Mouse (Mus musculus) stomach, postnatal 0 days (tissue): Measurements from ENCODE around the gene Bcar3. TPM values are rescaled to one million over a fixed set of nuclear protein-coding genes. Genes with fewer than 3 reads are reported as not detected.

Source experiments
- ATAC-seq: fragments of 200-750 bp; cut with Nextera tagmentation; 2 replicates; pipeline ENCODE4 v1.8.0; 2017; ENCODE audit not compliant: low FRiP score, low TSS enrichment
- DNase-seq: peaks from one replicate; pipeline ENCODE4 v3.0.0-alpha.2; 2016; ENCODE audit warnings: low spot score
- H3K27ac ChIP-seq: fragments of 300-500 bp; sonication (generic); replicated peaks from 2 replicates; pipeline ENCODE4 v1.5.1; 2014; ENCODE audit warnings: mild to moderate bottlenecking, control low read depth
- H3K27me3 ChIP-seq: fragments of 300-500 bp; sonication (generic); 2 replicates; pipeline ENCODE4 v1.6.1; 2014; ENCODE audit warnings: low read length; ENCODE audit not compliant: control insufficient read depth, insufficient read depth
- H3K36me3 ChIP-seq: fragments of 300-500 bp; sonication (generic); 2 replicates; pipeline ENCODE4 v1.6.1; 2014; ENCODE audit warnings: low read length, mixed read lengths; ENCODE audit not compliant: control insufficient read depth, insufficient read depth
- H3K4me1 ChIP-seq: fragments of 300-500 bp; sonication (generic); replicated peaks from 2 replicates; pipeline ENCODE4 v1.6.1; 2014; ENCODE audit warnings: antibody characterized with exemption; ENCODE audit not compliant: control insufficient read depth, insufficient read depth
- H3K4me2 ChIP-seq: fragments of 300-500 bp; sonication (generic); replicated peaks from 2 replicates; pipeline ENCODE4 v1.6.1; 2014; ENCODE audit warnings: low read depth, mild to moderate bottlenecking, control low read depth, moderate library complexity
- H3K4me3 ChIP-seq: fragments of 300-500 bp; sonication (generic); 2 replicates; pipeline ENCODE4 v1.5.1; 2014; ENCODE audit warnings: low read depth, low read length, control low read depth
- H3K9ac ChIP-seq: fragments of 300-500 bp; sonication (generic); 2 replicates; pipeline ENCODE4 v1.6.1; 2014; ENCODE audit warnings: mild to moderate bottlenecking, low read length, control low read depth, mixed read lengths
- H3K9me3 ChIP-seq: fragments of 300-500 bp; sonication (generic); 2 replicates; pipeline ENCODE4 v1.6.1; 2016; ENCODE audit warnings: low read length; ENCODE audit not compliant: control insufficient read depth
- CTCF ChIP-seq: IDR thresholded peaks from 2 replicates; pipeline ENCODE4 v1.5.1; 2016; ENCODE audit warnings: antibody characterized with exemption, low read depth, mild to moderate bottlenecking, moderate library complexity
- EP300 ChIP-seq: optimal IDR thresholded peaks from 2 replicates; pipeline ENCODE3; 2016; ENCODE audit warnings: antibody characterized with exemption
- WGBS: fragments of 180-500 bp; shearing (Covaris S2); extraction: QIAGEN DNeasy Blood & Tissue Kit; methylation state at CpG from one replicate; pipeline ENCODE4 v1.1.7; 2014; 5-methylcytosine and 5-hydroxymethylcytosine counted together
- polyA plus RNA-seq: library from polyadenylated mRNA; unstranded; fragments of >200 nt; fragmentation: Nextera tagmentation; extraction: Ambion mirVana; gene quantifications from 2 replicates; pipeline ENCODE4 v1.2.1, GENCODE M21; 2015

The Bcar3 gene
- polyA plus RNA-seq, 1 experiment from 2014 or later: 12.6 TPM

- Histone ChIP-seq H3K9ac (no peak overlapping the region), H3K4me1 (no peaks in the 10 kb centered on the region), H3K27me3 (no peaks in the 10 kb centered on the region), H3K36me3 (no peaks in the 10 kb centered on the region), H3K27ac (no peak overlapping the region), H3K9me3 (no peaks in the 10 kb centered on the region), H3K4me3 (no peak overlapping the region), H3K4me2 (no peak overlapping the region)
- 65% methylated on average over 7 of the region's 7 CpGs for WGBS
- TF ChIP-seq CTCF (no peak), EP300 (no peak)
- no peak for ATAC-seq
- DNase-seq: no peak
These were observed 127.9 kb downstream of the Bcar3 start for GRCm38 (mm10) chr3:122421802-122422201.

- 70% methylated on average over 7 of the region's 7 CpGs for WGBS
These were observed 128.3 kb downstream of the Bcar3 start for GRCm38 (mm10) chr3:122422276-122422675.

GRCm38 (mm10) chr3:122423643-122424042, 129.7 kb downstream of the Bcar3 start:
- no peak for ATAC-seq
- no peak for DNase-seq
- Histone ChIP-seq H3K4me1 (no peaks in the 10 kb centered on the region), H3K4me2 (no peak overlapping the region), H3K9ac (no peak overlapping the region), H3K27me3 (no peaks in the 10 kb centered on the region), H3K36me3 (no peaks in the 10 kb centered on the region), H3K9me3 (no peaks in the 10 kb centered on the region), H3K27ac (no peak overlapping the region), H3K4me3 (no peak overlapping the region)
- TF ChIP-seq EP300: no peak
- no peak for TF ChIP-seq CTCF
- 90% methylated on average over 7 of the region's 7 CpGs for WGBS

More at GRCm38 (mm10) chr3:122422276-122422675, 128.3 kb downstream of the Bcar3 start:
- H3K36me3 ChIP-seq: no peaks in the 10 kb centered on the region
- no peak for ATAC-seq
- no peaks in the 10 kb centered on the region for H3K4me1 ChIP-seq
- H3K4me2 ChIP-seq: no peak overlapping the region
- no peak overlapping the region for H3K4me3 ChIP-seq
- no peaks in the 10 kb centered on the region for H3K27me3 ChIP-seq
- H3K9ac ChIP-seq: no peak overlapping the region
- no peak overlapping the region for H3K27ac ChIP-seq
- DNase-seq: no peak
- no peak for TF ChIP-seq EP300
- no peak for TF ChIP-seq CTCF
- no peaks in the 10 kb centered on the region for H3K9me3 ChIP-seq

GRCm38 (mm10) chr3:122428325-122428821, 134.4 kb downstream of the Bcar3 start:
- Histone ChIP-seq H3K27me3 (no peaks in the 10 kb centered on the region), H3K4me1 (no peaks in the 10 kb centered on the region), H3K4me3 (no peak overlapping the region), H3K4me2 (no peak overlapping the region), H3K36me3 (no peaks in the 10 kb centered on the region), H3K9me3 (no peaks in the 10 kb centered on the region), H3K27ac (no peak overlapping the region), H3K9ac (no peak overlapping the region)
- DNase-seq: peak; percentile 28
- TF ChIP-seq EP300: no peak
- no peak for TF ChIP-seq CTCF
- ATAC-seq: peak; percentile 62
- whole genome bisulfite sequencing: 63% methylated on average over 7 of the region's 7 CpGs

GRCm38 (mm10) chr3:122430780-122431497, 137.0 kb downstream of the Bcar3 start:
- DNase-seq (no peak), ATAC-seq (no peak)
- H3K36me3 ChIP-seq: no peaks in the 10 kb centered on the region
- no peak overlapping the region for H3K27ac ChIP-seq
- no peaks in the 10 kb centered on the region for H3K27me3 ChIP-seq
- H3K4me2 ChIP-seq: no peak overlapping the region
- no peaks in the 10 kb centered on the region for H3K9me3 ChIP-seq
- no peaks in the 10 kb centered on the region for H3K4me1 ChIP-seq
- no peak overlapping the region for H3K9ac ChIP-seq
- TF ChIP-seq EP300: no peak
- TF ChIP-seq CTCF: no peak
- WGBS: 62% methylated on average over 7 of the region's 7 CpGs
- H3K4me3 ChIP-seq: no peak overlapping the region

GRCm38 (mm10) chr3:122432811-122433406, 139.0 kb downstream of the Bcar3 start:
- no peak overlapping the region for H3K27ac ChIP-seq
- H3K36me3 ChIP-seq: no peaks in the 10 kb centered on the region
- no peaks in the 10 kb centered on the region for H3K27me3 ChIP-seq
- H3K4me1 ChIP-seq: no peaks in the 10 kb centered on the region
- DNase-seq (no peak), ATAC-seq (no peak)
- no peak overlapping the region for H3K4me2 ChIP-seq
- TF ChIP-seq CTCF (no peak), EP300 (no peak)
- 41% methylated on average over 9 of the region's 9 CpGs for WGBS
- H3K4me3 ChIP-seq: no peak overlapping the region
- no peaks in the 10 kb centered on the region for H3K9me3 ChIP-seq
- H3K9ac ChIP-seq: no peak overlapping the region
